Mouse (Mus musculus) cerebellum, postnatal 10 days (tissue): ENCODE results near the gene Smim26.

Experiments
- DNase-seq, 2 experiments: peaks; one replicate each; pipeline ENCODE4 v3.0.0; 2021; ENCODE audit warnings: mixed read lengths in 2 of 2

Smim26 gene

DNA sequence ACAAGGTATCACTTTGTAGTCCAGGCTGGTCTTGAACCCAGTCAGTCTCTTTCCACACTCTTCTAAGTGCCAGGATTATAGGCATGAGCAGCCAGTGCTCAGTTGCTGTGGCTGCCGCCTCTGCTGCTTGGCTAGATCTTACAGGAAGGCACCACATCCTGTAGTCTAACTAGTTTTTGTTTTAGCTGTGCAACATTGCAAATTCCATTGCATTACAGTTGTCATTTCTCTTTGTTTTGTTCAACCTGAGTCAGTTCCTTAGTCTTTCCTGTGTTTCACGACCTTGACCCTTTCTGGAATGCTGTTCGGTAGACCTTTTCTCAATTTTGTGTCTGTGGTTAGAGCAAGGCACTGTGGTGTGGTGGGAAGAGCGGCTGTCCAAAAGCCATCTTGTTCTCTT lies 43.4 kb downstream of the Smim26 start:
- no peak for DNase-seq

DNA sequence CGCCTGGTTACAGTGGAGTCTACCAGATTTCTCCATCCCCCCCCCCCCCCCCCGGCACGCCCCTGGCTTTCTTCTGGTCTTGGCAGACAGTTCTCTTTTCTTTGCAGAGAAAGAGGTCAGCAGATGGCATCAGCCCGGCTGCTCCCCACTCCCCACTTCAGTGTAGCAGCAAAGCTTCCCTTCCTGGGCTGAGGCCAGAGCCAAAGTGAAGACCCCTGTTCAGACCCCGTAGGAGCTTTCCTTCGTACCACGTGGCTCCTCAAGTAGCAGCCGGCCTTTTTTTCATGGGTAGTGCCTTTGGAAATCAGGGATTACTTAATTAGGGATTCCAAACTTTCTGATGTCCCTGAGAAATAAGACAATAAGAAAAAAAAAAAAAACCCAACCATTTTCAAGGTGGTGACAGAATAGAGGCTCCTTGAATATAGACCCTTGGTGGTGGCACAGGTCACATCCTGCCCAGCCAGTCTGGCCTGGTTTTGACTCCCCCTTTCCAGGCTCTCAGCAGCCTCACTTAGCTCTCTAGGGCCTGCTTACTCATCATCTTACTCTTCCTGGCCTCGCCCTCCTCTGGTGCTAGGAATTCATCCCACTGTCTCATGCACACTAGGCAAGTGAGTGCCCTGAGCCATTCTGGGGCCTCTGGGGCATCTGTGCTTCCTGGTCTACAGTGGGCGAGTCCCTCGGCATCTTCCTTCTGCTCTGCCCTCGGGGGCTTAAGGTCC lies 44.0 kb downstream of the Smim26 start:
- peak; percentile 59 to 80 for DNase-seq

DNA sequence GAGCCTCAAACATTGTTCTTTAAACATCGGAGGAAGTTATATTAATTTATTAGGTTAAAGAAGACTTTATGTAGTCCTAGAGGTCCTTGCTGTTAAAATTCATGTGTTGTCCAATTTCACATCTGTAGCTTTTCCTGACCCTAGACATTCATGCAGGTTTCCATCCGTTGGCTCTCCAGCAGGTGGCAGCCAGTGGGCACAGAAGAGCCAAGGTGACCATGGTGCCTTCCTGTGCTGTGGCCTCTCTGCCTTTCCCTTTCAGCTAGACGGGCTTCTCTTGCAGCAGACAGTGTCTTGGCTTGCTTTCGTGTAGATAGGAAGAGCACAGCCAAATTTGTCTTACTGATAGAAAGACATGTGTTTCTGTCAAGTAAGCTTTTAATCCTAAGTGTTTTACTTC lies 44.9 kb downstream of the Smim26 start:
- peak; percentile 67 to 72 for DNase-seq

DNA sequence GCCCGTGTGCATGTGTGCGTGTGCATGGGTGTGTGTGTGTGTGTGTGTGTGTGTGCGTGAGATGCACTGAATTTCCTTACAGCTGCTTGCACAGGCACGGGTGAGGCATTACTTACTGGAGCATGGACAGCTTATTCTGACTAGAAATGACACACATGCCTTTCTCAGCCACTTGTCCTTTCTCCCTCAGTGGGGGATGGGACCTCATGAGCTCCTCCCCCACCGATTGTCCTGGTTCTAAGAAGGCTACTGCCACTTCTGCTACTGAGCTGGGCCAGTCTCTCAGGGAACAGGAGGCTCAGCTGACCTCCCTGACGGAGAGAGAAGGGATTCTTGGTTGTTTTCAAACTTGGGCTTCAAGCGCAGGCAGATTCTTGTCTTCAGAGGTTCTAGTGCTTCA lies 46.2 kb downstream of the Smim26 start:
- peak in 1 of 2 experiments; percentile 13 for DNase-seq

DNA sequence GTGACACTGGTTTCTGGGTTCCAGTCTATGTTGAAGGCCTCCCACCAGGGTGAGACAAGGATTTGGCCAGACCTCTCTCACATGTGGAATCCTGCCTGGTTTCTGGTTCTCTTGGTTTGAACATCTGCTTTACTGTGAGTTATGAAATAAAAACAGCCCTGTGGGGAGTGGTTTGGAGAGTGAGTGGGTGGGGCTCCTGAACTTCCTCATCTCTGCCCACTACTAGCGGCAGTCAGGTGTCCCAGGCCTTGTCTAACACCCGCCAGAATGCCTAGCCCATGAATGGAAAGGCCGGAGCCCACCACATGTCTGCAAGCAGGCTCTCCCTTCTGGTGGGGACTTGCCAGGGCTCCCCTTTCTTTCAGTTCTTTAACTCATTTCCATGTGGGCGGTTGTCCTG lies 48.1 kb downstream of the Smim26 start:
- no peak for DNase-seq
